Mouse (Mus musculus) bone marrow, adult 2 months (tissue): ENCODE results near the gene Tmem274.

Source experiments
- CTCF ChIP-seq: fragments of 200-500 bp; IDR thresholded peaks from 2 replicates; pipeline ENCODE4 v1.5.1; 2011; ENCODE audit warnings: low read length, control low read depth; ENCODE audit not compliant: control insufficient read depth, insufficient read depth
- POLR2A ChIP-seq: fragments of 200-500 bp; IDR thresholded peaks from 2 replicates; pipeline ENCODE4 v1.6.1; 2011; ENCODE audit warnings: low read depth, mild to moderate bottlenecking, control low read depth, low read length, borderline replicate concordance; ENCODE audit not compliant: control insufficient read depth

- TF ChIP-seq CTCF = no peak
- TF ChIP-seq POLR2A = no peak
Measured at GRCm38 (mm10) chr4:149454879-149455278, 22.3 kb upstream of the Tmem274 start, which contains the start of gene Rbp7.
